Mouse (Mus musculus) liver, postnatal 0 days (tissue): ENCODE measurements at regions not wholly inside any gene's neighbourhood (a gene's known extent, or its start where the extent isn't known, plus 50 kb on each side); places are given as distances from the start of the nearest gene placed in this dataset.

Experiments used
- ATAC-seq: fragments of 200-750 bp; cut with Nextera tagmentation; 2 replicates; pipeline ENCODE4 v1.8.0; 2017; ENCODE audit warnings: mild to moderate bottlenecking, moderate library complexity
- DNase-seq: peaks from one replicate; pipeline ENCODE4 v3.0.0-alpha.2; 2016
- H3K27ac ChIP-seq: fragments of 300-500 bp; sonication (generic); 2 replicates; pipeline ENCODE4 v1.5.1; 2014; ENCODE audit warnings: antibody characterized with exemption, moderate library complexity, mild to moderate bottlenecking, low read depth
- H3K27me3 ChIP-seq: fragments of 300-500 bp; sonication (generic); 2 replicates; pipeline ENCODE4 v1.6.1; 2014; ENCODE audit warnings: low read length, control low read depth, mixed read lengths; ENCODE audit not compliant: insufficient read depth
- H3K36me3 ChIP-seq: fragments of 300-500 bp; sonication (generic); replicated peaks from 2 replicates; pipeline ENCODE4 v1.6.1; 2014; ENCODE audit warnings: mild to moderate bottlenecking, control low read depth, low read length, moderate library complexity, mixed read lengths; ENCODE audit not compliant: insufficient read depth
- H3K4me1 ChIP-seq: fragments of 300-500 bp; sonication (generic); 2 replicates; pipeline ENCODE4 v1.6.1; 2014; ENCODE audit warnings: antibody characterized with exemption, mild to moderate bottlenecking, control low read depth; ENCODE audit not compliant: insufficient read depth
- H3K4me2 ChIP-seq: fragments of 300-500 bp; sonication (generic); 2 replicates; pipeline ENCODE4 v1.6.1; 2014; ENCODE audit warnings: low read depth, mild to moderate bottlenecking, low read length, moderate library complexity, mixed read lengths
- H3K4me3 ChIP-seq: fragments of 300-500 bp; sonication (generic); 2 replicates; pipeline ENCODE4 v1.5.1; 2014; ENCODE audit warnings: low read depth, low read length
- H3K9ac ChIP-seq: fragments of 300-500 bp; sonication (generic); replicated peaks from 2 replicates; pipeline ENCODE4 v1.6.1; 2014; ENCODE audit warnings: mild to moderate bottlenecking, moderate library complexity
- H3K9me3 ChIP-seq: fragments of 300-500 bp; sonication (generic); 2 replicates; pipeline ENCODE4 v1.6.1; 2016; ENCODE audit warnings: mild to moderate bottlenecking, control low read depth, low read length, mixed read lengths
- CTCF ChIP-seq: sonication (generic); IDR thresholded peaks from 2 replicates; pipeline ENCODE4 v1.5.1; 2016; ENCODE audit warnings: antibody characterized with exemption, low read depth
- EP300 ChIP-seq: IDR thresholded peaks from 2 replicates; pipeline ENCODE4 v1.6.1; 2016; ENCODE audit warnings: antibody characterized with exemption, low read depth, mild to moderate bottlenecking
- WGBS: fragments of 180-500 bp; shearing (Covaris S2); extraction: QIAGEN DNeasy Blood & Tissue Kit; methylation state at CpG from one replicate; pipeline ENCODE4 v1.1.7; 2014; ENCODE audit not compliant: insufficient replicate concordance; 5-methylcytosine and 5-hydroxymethylcytosine counted together

- Histone ChIP-seq H3K27me3 (no peaks in the 10 kb centered on the region), H3K4me2 (no peak overlapping the region), H3K27ac (no peak overlapping the region), H3K4me1 (no peaks in the 10 kb centered on the region), H3K36me3 (no peaks in the 10 kb centered on the region), H3K4me3 (no peak overlapping the region), H3K9me3 (no peaks in the 10 kb centered on the region), H3K9ac (no peak overlapping the region)
- WGBS: 67% methylated on average over 19 of the region's 19 CpGs
- no peak for ATAC-seq
- DNase-seq: no peak
- no peak for TF ChIP-seq EP300
- TF ChIP-seq CTCF: no peak
Observed at GRCm38 (mm10) chr2:174008350-174009218, 67.5 kb upstream of the Stx16 start.

- no peaks in the 10 kb centered on the region for H3K27me3 ChIP-seq
- WGBS: 72% methylated on average over 3 of the region's 3 CpGs
- no peaks in the 10 kb centered on the region for H3K36me3 ChIP-seq
- ATAC-seq (no peak), DNase-seq (no peak)
- no peak overlapping the region for H3K9ac ChIP-seq
- H3K4me1 ChIP-seq: no peaks in the 10 kb centered on the region
- H3K9me3 ChIP-seq: no peaks in the 10 kb centered on the region
- H3K4me2 ChIP-seq: no peak overlapping the region
- no peak overlapping the region for H3K27ac ChIP-seq
- TF ChIP-seq CTCF (no peak), EP300 (no peak)
- H3K4me3 ChIP-seq: no peak overlapping the region
Observed at GRCm38 (mm10) chr2:174010038-174010437, 66.1 kb upstream of the Stx16 start.

GRCm38 (mm10) chr2:174011399-174011798 is 64.7 kb upstream of the Stx16 start:
- DNase-seq: no peak
- H3K27me3 ChIP-seq: no peaks in the 10 kb centered on the region
- ATAC-seq: no peak

GRCm38 (mm10) chr2:174014361-174014760 is 61.7 kb upstream of the Stx16 start:
- 62% methylated on average over 2 of the region's 2 CpGs for WGBS
- no peak for ATAC-seq
- Histone ChIP-seq H3K27me3 (no peaks in the 10 kb centered on the region), H3K36me3 (no peaks in the 10 kb centered on the region), H3K9me3 (no peaks in the 10 kb centered on the region), H3K27ac (no peak overlapping the region), H3K4me2 (no peak overlapping the region), H3K4me3 (no peak overlapping the region), H3K9ac (no peak overlapping the region), H3K4me1 (peaks cover 11% of the 10 kb centered on the region)
- no peak for DNase-seq
- TF ChIP-seq EP300: no peak
- no peak for TF ChIP-seq CTCF

More at GRCm38 (mm10) chr2:174011399-174011798, 64.7 kb upstream of the Stx16 start:
- Histone ChIP-seq H3K9me3 (no peaks in the 10 kb centered on the region), H3K4me3 (no peak overlapping the region), H3K36me3 (no peaks in the 10 kb centered on the region), H3K4me2 (no peak overlapping the region), H3K27ac (no peak overlapping the region), H3K9ac (no peak overlapping the region), H3K4me1 (peaks cover 2% of the 10 kb centered on the region; the same call in 1 of the 2 replicates)
- 57% methylated on average over 8 of the region's 8 CpGs for WGBS
- TF ChIP-seq EP300 (no peak), CTCF (no peak)

- no peaks in the 10 kb centered on the region for H3K27me3 ChIP-seq
- DNase-seq (no peak), ATAC-seq (no peak)
- H3K9me3 ChIP-seq: no peaks in the 10 kb centered on the region
- no peak for TF ChIP-seq EP300
- no peak for TF ChIP-seq CTCF
- H3K4me1 ChIP-seq: peaks cover 11% of the 10 kb centered on the region
- no peak overlapping the region for H3K4me3 ChIP-seq
- H3K4me2 ChIP-seq: no peak overlapping the region
- H3K9ac ChIP-seq: no peak overlapping the region
- H3K36me3 ChIP-seq: no peaks in the 10 kb centered on the region
- WGBS: 79% methylated on average over 14 of the region's 14 CpGs
- no peak overlapping the region for H3K27ac ChIP-seq
Observed at GRCm38 (mm10) chr2:174015283-174015682, 60.8 kb upstream of the Stx16 start.

- no peaks in the 10 kb centered on the region for H3K36me3 ChIP-seq
- no peak overlapping the region for H3K27ac ChIP-seq
- no peak overlapping the region for H3K4me3 ChIP-seq
- TF ChIP-seq CTCF: no peak
- no peak for TF ChIP-seq EP300
- no peaks in the 10 kb centered on the region for H3K9me3 ChIP-seq
- H3K27me3 ChIP-seq: no peaks in the 10 kb centered on the region
- no peak overlapping the region for H3K4me2 ChIP-seq
- ATAC-seq: peak; percentile 72
- H3K4me1 ChIP-seq: peaks cover 11% of the 10 kb centered on the region
- 37% methylated on average over 5 of the region's 5 CpGs for whole genome bisulfite sequencing
- DNase-seq: peak; percentile 42
- H3K9ac ChIP-seq: no peak overlapping the region
Observed at GRCm38 (mm10) chr2:174016068-174016467, 60.0 kb upstream of the Stx16 start.
